Mouse (Mus musculus) midbrain, embryonic 13.5 days (tissue): ENCODE results near the gene Prokr1. TPM values are rescaled to one million over a fixed set of nuclear protein-coding genes. Genes with fewer than 3 reads are reported as not detected.

Experiments used
- ATAC-seq: fragments of 200-750 bp; cut with Nextera tagmentation; 2 replicates; pipeline ENCODE4 v1.8.0; 2017; ENCODE audit warnings: mild to moderate bottlenecking, moderate TSS enrichment, moderate library complexity
- H3K27ac ChIP-seq: fragments of 300-500 bp; sonication (generic); 2 replicates; pipeline ENCODE4 v1.5.1; 2015; ENCODE audit warnings: inconsistent platforms, mild to moderate bottlenecking, moderate library complexity
- H3K27me3 ChIP-seq: fragments of 300-500 bp; sonication (generic); 2 replicates; pipeline ENCODE4 v1.6.1; 2015; ENCODE audit warnings: mild to moderate bottlenecking, inconsistent platforms
- H3K36me3 ChIP-seq: fragments of 300-500 bp; sonication (generic); 2 replicates; pipeline ENCODE4 v1.6.1; 2015; ENCODE audit warnings: mild to moderate bottlenecking, inconsistent platforms
- H3K4me1 ChIP-seq: fragments of 300-500 bp; sonication (generic); replicated peaks from 2 replicates; pipeline ENCODE4 v1.6.1; 2015; ENCODE audit warnings: inconsistent platforms
- H3K4me2 ChIP-seq: fragments of 300-500 bp; sonication (generic); replicated peaks from 2 replicates; pipeline ENCODE4 v1.6.1; 2015; ENCODE audit warnings: moderate library complexity, mild to moderate bottlenecking, inconsistent platforms
- H3K4me3 ChIP-seq: fragments of 300-500 bp; sonication (generic); replicated peaks from 2 replicates; pipeline ENCODE4 v1.5.1; 2015; ENCODE audit warnings: mild to moderate bottlenecking, inconsistent platforms
- H3K9ac ChIP-seq: fragments of 300-500 bp; sonication (generic); replicated peaks from 2 replicates; pipeline ENCODE4 v1.6.1; 2015; ENCODE audit warnings: mild to moderate bottlenecking, inconsistent platforms
- H3K9me3 ChIP-seq: fragments of 300-500 bp; sonication (generic); 2 replicates; pipeline ENCODE4 v1.6.1; 2016; ENCODE audit warnings: mild to moderate bottlenecking, inconsistent platforms
- WGBS: fragments of 180-500 bp; shearing (Covaris S2); methylation state at CpG from one replicate; pipeline ENCODE4 v1.1.7; 2015; 5-methylcytosine and 5-hydroxymethylcytosine counted together
- polyA plus RNA-seq: library from polyadenylated mRNA; unstranded; fragments of >200 nt; fragmentation: Nextera tagmentation; extraction: Ambion mirVana; gene quantifications from 2 replicates; pipeline ENCODE4 v1.2.1, GENCODE M21; 2015

Prokr1 gene
- polyA plus RNA-seq, 1 experiment from 2014 or later = 2.1 TPM

GRCm38 (mm10) chr6:87535651-87536050 lies 54.9 kb downstream of the Prokr1 start:
- 78% methylated on average over 9 of the region's 9 CpGs for WGBS
- H3K27ac ChIP-seq = no peak overlapping the region
- H3K4me2 ChIP-seq = no peak overlapping the region
- H3K9me3 ChIP-seq = no peaks in the 10 kb centered on the region
- H3K9ac ChIP-seq = no peak overlapping the region
- ATAC-seq = no peak
- no peak overlapping the region for H3K4me3 ChIP-seq
- H3K36me3 ChIP-seq = no peaks in the 10 kb centered on the region
- H3K4me1 ChIP-seq = peaks cover 5% of the 10 kb centered on the region
- peaks cover 6% of the 10 kb centered on the region; the same call in 1 of the 2 replicates for H3K27me3 ChIP-seq

DNA sequence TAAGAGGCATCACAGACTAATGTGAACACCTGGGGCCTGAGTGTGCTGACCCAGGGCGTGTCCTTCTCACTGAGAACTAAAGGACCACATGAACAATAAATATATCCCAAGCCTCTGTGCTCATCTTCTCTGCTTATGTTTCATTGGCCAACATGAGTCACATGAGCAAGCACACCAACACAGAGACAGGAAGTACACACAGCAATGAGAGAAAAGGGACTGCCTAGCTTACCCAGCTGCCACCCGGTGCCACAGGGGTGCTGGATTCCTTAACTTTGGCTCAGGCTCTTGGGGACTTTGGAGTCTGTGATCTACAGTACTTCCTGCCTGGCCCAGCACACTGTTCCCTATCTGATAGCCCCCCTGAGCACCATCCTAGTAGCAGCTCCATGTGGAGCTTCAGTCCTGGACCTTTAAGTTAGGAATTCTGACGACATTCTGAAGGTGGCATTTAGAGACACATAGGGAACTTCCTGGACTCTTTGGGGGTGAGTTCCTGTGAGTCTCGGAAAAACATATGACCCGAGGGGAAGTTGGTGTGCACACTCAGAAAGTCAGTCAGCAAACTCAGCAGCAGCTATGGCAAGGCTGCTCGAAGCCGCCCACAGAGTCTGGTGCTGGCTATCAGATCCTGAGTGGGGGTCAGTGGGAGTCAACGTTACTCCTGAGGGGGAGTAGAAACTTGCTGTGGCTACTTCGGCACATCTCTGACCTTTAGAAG lies 55.5 kb downstream of the Prokr1 start:
- no peaks in the 10 kb centered on the region for H3K36me3 ChIP-seq
- 90% methylated on average over 9 of the region's 9 CpGs for WGBS
- no peak overlapping the region for H3K27ac ChIP-seq
- no peak for ATAC-seq
- no peak overlapping the region for H3K9ac ChIP-seq
- H3K9me3 ChIP-seq = no peaks in the 10 kb centered on the region
- H3K4me2 ChIP-seq = no peak overlapping the region
- no peak overlapping the region for H3K4me3 ChIP-seq
- peaks cover 4% of the 10 kb centered on the region for H3K4me1 ChIP-seq
- H3K27me3 ChIP-seq = peaks cover 6% of the 10 kb centered on the region; the same call in 1 of the 2 replicates

- no peak for ATAC-seq
- H3K4me1 ChIP-seq = 0 out of 2 replicates have a peak, but pooled peaks cover 4% of the 10 kb centered on the region
- no peaks in the 10 kb centered on the region for H3K9me3 ChIP-seq
- peaks cover 6% of the 10 kb centered on the region; the same call in 1 of the 2 replicates for H3K27me3 ChIP-seq
- H3K27ac ChIP-seq = no peak within 1 kb of the TSS
- no peak within 1 kb of the TSS for H3K4me3 ChIP-seq
- H3K36me3 ChIP-seq = no peaks in the 10 kb centered on the region
- 73% methylated on average over 14 of the region's 14 CpGs for WGBS
- H3K9ac ChIP-seq = no peak within 1 kb of the TSS
- H3K4me2 ChIP-seq = no peak within 1 kb of the TSS
These were observed 57.4 kb downstream of the Prokr1 start, which contains the start of gene Arhgap25 for GRCm38 (mm10) chr6:87532953-87533710. Arhgap25 (minus strand) TSS chr6:87533259.

DNA sequence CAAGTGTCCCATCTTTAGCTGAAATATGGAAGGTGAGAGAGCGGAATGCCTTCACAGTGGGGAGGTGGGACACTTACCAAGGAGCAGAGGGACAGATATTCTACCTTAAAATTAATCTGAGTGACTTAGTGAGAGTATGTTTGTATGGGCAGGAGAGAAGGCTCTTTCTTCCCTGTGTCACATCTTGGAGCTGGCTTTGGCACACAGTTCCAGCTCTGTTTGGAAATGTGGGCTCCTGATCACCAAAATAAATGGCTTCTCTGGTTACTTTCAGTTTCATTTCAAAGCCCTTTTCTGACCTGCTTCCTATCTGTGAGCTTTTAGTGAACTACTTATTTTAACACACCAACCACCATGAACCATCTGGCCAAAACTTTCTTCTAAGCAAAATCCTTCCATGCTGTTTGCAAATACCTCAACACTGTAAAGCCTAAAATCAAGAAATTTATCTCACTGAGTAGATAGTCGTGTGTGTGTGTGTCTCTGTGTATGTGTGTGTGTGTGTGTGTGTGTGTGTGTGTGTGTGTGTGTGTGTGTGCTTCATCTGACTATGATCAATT lies 59.0 kb downstream of the Prokr1 start:
- 0 out of 2 replicates have a peak, but pooled peaks cover 6% of the 10 kb centered on the region for H3K27me3 ChIP-seq
- no peak overlapping the region for H3K4me2 ChIP-seq

DNA sequence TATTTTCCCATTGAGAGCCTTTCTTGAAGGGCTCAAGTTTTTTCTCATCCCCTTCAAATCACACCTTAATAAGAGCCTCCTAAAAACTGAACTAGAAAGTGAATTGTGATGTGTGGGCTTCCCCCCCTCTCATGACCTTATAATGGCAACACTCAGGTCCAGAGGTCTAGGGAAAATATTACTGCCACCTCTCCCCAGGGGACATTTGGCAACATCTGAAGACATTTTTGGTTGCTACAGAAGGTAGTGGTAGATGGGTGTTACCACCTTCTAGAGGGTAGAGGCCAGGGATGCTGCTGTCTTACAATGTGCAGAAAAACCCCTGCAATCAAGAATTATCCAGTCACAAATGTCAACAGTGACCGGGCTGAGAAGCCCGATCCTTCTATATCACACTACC lies 60.2 kb downstream of the Prokr1 start:
- 0 out of 2 replicates have a peak, but pooled peaks cover 4% of the 10 kb centered on the region for H3K4me1 ChIP-seq
- H3K27me3 ChIP-seq = 0 out of 2 replicates have a peak, but pooled peaks cover 6% of the 10 kb centered on the region
- H3K4me2 ChIP-seq = no peak overlapping the region
- H3K27ac ChIP-seq = no peak overlapping the region
- no peaks in the 10 kb centered on the region for H3K36me3 ChIP-seq
- 85% methylated on average over 2 of the region's 2 CpGs for WGBS
- no peak overlapping the region for H3K9ac ChIP-seq
- H3K4me3 ChIP-seq = no peak overlapping the region
- ATAC-seq = no peak
- no peaks in the 10 kb centered on the region for H3K9me3 ChIP-seq

More for the DNA sequence above, 59.0 kb downstream of the Prokr1 start:
- H3K4me1 ChIP-seq = 0 out of 2 replicates have a peak, but pooled peaks cover 4% of the 10 kb centered on the region
- H3K4me3 ChIP-seq = no peak overlapping the region
- no peak overlapping the region for H3K9ac ChIP-seq
- H3K36me3 ChIP-seq = no peaks in the 10 kb centered on the region
- H3K9me3 ChIP-seq = no peaks in the 10 kb centered on the region
- H3K27ac ChIP-seq = no peak overlapping the region
- WGBS = 83% methylated on average over 2 of the region's 2 CpGs
- ATAC-seq = no peak

Other genes with a start within 250 kb of the Prokr1 start
- gene Gkn1, start 239.8 kb downstream of the Prokr1 start, polyA plus RNA-seq = not detected in 2 replicates
- gene Gkn2, start 217.4 kb downstream of the Prokr1 start, polyA plus RNA-seq = not detected in 2 replicates
- 0.38 TPM in 1 of 2 replicates, not detected in the other for gene Gkn3, start 201.8 kb downstream of the Prokr1 start, polyA plus RNA-seq
- gene Bmp10, start 161.7 kb downstream of the Prokr1 start, polyA plus RNA-seq = not detected in 2 replicates
- 1.2 and 1.5 TPM in 2 replicates for gene Arhgap25, start 57.5 kb downstream of the Prokr1 start, polyA plus RNA-seq
- 8.9 and 10.7 TPM in 2 replicates for gene Aplf, start 81.5 kb upstream of the Prokr1 start, polyA plus RNA-seq
- 3.2 and 4.2 TPM in 2 replicates for gene Efcc1, start 140.1 kb upstream of the Prokr1 start, polyA plus RNA-seq
- gene Gp9, start 187.3 kb upstream of the Prokr1 start, polyA plus RNA-seq = 0.54 and 1.1 TPM in 2 replicates
- 7.5 and 9.6 TPM in 2 replicates for gene Rab43, start 221.4 kb upstream of the Prokr1 start, polyA plus RNA-seq
- gene Gm45140, start 245.1 kb upstream of the Prokr1 start, polyA plus RNA-seq = 3.2 and 3.3 TPM in 2 replicates
- 34.4 and 36.9 TPM in 2 replicates for gene Isy1, start 248.1 kb upstream of the Prokr1 start, polyA plus RNA-seq